Mouse (Mus musculus) 3134 (cell line): ENCODE data around the gene Ptrh1.
A peak's percentile ranks its signal among the peaks of the same experiment; 100 is the strongest.

ENCODE experiments used
- DNase-seq: peaks from one replicate; pipeline ENCODE4 v3.0.0-alpha.2; 2011; ENCODE audit warnings: low spot score; ENCODE audit not compliant: insufficient read length; ENCODE audit errors: extremely low read depth

The Ptrh1 gene

DNA sequence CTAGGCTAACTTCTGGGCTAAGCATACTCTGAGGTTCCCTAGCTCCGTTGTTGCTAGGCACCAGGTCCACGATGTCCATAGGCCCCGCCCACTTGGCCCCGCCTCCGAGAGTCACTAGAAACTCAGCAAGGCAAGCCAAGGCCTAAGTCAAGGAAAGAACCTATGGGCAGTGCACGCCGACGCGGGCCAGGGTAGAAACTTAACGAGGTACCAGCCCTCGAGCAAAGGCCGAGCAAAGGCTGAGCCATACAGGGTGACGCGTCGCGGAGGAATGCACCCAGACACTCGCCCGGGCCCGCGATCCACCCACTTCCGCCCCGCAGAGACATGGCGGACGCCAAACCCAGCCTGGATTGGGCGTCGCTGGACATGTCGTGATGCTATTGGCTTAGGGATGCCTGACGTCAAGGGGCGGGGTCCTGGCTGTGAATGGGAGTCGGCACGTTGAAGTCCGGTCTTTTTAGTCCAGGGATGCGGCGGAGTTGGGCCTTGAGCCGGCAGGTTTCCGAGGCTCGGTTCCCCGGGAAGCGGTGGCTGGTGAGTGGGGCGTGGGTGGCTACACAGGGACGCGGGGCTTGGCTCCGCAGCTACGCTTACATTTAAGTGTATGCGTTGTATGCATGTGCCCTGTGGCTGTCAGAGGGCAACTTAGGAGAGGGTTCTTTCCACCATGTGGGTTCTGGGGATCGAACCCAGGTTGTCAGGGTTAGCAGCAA, at the start of gene Ptrh1, which contains the start of gene Ttc16:
Ptrh1 (plus strand) TSS at position 428 of the 716 bp plus-strand sequence.
Ttc16 (minus strand) TSS at position 275 of the 716 bp plus-strand sequence.
- DNase-seq, result peak; percentile 99

DNA sequence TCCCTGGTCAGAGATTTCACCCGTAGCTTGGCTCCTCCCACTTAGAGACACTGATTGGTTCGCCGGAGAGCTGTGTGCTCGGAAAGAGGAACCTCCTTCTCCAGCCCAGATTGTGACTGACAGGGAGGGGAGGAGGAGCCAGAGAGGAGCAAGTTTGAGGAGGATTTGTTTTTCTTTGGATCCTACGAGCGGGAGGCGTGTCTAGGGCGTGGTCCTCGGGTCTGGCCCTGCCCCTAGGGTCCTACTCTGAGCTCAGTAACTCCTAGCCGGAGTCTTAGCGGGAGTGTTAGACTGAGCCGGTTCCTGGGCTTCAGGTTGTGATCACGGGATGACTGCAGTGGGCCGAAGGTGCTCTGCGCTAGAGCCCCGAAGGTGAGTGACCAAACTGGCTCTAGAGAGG, 48.2 kb upstream of the Ptrh1 start:
- DNase-seq, result peak; percentile 85

DNA sequence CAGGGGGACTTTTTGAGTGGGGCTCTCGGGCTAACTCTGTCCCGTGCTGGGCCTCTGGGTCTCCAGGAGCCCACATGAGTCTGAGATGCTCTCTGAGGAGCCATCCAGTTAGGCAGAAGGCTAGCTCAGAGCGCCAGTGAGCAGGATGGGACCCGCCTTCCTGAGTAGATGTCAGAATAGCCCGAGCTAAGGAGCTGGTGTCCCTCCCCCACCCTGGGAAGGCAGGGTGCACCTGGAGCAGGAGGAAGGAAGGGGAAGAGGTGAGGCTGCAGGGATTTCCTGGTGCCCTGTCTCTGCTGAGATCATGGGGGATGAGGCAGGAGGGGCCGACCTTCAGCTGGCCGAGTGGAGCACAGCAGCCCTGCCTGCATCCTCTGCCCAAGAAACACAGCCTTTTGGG, 47.1 kb upstream of the Ptrh1 start:
- no peak for DNase-seq

DNA sequence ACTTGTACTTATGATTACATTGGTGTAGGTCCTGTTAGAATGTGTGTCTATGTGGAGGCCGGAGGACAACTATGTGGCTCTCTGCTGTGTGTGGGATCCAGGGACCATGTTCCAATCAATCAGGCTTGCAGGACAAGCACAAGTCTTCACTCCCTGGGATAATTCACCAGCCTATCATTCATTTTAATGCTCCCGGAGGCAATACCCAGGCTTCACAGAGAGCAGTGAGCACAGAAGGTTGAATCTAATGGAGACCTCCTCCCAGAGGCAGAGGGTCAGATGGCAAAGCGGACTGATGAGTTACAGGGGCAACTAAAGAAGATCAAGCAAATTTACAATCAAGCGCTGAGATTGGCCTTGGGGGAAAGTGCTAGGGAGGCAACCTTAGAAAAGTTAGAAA, 46.0 kb upstream of the Ptrh1 start:
- no peak for DNase-seq

DNA sequence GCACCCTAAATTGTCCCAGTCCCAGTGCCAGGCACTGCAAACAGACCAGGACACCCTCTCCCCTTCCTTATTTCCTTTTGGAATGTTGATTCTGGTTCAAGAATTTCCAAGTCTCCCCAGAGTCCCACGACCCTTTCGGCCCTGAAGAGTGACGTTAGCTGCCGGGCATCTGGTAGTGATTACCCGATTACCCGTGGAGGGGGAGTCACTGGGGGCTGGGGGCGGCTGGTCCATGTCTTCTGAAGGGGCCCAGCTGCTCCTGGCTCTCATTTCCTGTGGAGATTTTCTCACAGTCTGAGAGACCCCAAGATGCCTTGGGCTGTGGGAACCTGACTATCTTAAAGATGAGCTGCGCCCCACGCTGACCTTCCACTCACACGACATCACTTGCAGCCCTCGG, 44.7 kb upstream of the Ptrh1 start:
- no peak for DNase-seq

DNA sequence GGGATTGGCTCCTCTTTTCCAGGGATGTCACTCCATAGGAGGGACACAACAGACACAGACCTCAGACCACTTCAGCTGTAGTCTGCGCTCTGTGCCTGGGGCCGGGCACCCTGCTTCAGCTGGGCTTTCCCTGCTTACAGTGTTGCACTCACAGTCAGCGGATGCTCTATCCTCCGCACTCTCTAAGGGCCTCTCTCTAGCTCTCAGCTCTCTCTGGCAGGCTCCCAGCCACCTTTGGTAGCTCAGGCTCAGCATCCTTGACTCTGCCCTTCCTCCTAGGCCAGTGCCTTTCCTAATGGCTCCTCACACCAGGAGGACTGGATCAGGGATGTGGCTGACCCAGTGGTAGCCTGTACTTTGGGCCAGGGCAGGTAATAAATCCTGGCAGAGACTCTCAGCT, 43.7 kb upstream of the Ptrh1 start:
- no peak for DNase-seq

DNA sequence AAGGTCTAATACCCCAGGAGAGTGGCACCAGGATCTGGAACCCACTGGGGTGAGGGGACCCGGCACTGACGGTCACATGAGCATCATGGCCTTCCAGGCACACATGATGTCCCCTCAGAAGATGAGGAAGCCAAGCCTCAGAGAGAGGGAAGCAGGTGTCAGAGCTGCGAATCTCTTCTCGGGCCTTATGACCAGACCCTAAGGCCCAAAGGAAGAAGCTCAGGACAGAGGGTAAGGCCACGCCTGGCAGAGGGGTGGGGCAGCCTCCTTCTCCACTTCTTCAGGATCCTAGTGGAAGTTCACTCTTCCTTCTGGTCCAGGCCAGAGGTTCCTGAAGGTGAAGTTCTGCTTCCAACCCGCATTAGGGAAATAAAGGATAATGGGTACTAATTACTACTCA, 42.9 kb upstream of the Ptrh1 start:
- no peak for DNase-seq

DNA sequence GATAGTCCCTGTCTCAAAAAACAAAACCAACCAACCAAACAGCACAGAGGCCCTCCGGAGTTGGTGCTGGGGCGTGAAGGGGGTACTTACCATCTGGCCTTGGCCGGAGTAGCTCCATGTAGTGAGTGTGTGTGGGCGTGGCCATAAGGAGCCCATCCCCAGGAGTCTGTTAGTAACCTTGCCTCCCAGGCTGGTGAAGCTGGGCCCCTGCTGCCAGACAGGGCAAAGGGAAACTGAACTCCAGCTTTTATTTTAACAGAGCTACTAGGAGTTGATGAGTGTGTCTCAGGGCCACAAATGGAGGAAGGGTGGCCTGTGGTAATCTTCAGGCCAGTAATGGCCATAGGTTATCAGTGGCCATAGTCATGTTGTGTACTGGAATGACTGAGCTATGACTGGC, 41.1 kb upstream of the Ptrh1 start:
- DNase-seq, result no peak

DNA sequence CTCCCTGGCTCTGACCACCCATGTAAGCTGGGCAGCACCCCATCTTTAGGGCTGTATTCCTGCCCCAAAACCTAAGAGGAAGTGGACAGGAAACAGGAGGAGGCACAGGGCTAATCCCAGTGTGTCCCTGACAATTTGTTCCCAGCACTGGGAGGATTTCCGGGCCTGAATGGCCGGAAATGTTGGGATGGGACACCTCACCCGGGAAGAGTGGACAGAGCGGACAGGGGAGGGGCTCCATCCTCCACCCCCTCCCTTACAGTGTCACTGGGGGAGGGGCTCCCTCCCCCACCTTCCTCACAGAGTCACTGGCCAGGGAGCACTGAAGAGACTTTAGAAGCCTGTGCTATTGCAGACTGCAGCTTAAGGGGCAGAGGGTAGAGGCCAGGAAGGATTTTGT, 40.7 kb upstream of the Ptrh1 start:
- no peak for DNase-seq

DNA sequence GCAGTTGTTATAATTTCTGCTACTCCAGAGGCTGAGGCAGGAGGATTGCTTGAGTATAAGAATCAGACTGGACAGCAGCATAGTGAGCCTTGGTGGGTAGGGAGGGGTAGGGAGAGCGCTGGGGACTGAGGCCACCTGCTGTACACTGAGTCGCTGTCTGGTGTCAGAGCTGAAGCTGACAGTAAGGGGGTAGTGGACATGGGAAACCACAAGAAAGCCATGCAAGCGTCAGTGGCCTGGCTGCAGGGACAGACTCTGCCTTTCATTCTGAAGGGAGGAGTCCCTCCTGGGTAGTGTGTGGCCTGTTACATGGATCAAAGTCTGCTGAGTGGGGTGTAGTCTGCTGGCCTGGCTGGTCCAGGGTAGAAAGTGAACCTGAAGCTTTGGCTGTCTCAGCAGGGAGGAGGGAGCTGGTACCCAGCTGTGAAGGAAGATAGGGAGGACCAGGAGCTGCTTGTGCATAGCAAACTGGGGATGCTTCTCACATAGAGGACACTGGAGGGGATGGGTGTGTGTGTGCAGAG, 39.2 kb upstream of the Ptrh1 start:
- DNase-seq, result no peak

DNA sequence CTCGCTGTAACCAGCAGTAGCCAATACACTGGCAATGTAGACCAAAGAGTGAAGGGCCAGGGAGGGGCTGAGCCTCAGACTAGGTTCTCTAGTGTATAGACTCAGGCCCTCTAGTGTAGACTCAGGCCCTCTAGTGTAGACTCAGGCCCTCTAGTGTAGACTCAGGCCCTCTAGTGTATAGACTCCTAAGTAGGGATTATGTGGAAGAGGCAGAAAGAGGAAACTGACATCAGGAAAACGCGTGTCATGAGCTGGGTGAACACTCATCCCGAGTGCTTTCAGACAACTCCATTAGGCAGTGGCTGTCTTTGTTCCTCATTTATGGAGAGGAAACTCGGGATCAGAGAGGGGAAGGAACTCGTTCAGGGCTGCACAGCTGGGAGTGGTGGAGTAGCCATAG, 38.6 kb upstream of the Ptrh1 start:
- DNase-seq, result no peak

DNA sequence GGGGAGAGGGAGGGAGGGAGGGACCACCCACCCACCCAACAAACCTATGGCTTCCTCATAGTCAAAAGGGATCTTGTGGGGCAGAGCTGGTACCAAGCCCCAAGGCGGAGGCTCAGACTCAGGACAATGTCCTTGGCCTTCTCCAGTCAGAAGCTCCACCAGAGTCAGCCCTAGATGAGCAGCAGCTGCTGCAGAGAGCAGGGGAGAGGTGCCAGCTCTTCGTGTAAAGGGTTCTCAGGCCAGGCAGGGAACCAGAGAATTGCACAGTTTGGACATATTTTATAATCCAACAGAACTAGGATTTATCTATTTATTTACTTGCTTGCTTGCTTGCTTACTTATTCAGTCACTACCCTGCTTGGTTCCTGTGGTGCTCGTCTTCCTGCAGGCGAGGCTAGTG, 36.3 kb upstream of the Ptrh1 start:
- DNase-seq, result no peak

DNA sequence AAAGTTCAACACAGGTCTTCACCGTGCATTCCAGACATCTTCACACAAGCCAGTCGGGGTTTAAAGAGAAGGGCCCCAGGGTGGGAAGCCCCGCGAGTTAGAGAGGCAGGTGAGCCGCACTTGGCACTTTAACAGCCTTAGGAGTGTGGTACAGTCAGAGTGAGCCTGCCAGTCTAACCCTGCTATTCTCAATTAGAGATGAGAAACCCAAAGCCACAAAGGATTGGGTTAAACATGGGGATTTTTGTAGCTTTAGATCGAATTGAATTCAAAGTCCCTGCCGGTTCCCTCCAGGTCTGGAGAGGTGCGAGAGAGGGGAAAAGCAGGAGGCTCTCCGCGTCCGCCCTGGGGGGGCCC, 34.7 kb upstream of the Ptrh1 start, which contains the start of gene 6330409D20Rik:
6330409D20Rik (minus strand) TSS at position 101 of the 357 bp plus-strand sequence.
- no peak for DNase-seq

DNA sequence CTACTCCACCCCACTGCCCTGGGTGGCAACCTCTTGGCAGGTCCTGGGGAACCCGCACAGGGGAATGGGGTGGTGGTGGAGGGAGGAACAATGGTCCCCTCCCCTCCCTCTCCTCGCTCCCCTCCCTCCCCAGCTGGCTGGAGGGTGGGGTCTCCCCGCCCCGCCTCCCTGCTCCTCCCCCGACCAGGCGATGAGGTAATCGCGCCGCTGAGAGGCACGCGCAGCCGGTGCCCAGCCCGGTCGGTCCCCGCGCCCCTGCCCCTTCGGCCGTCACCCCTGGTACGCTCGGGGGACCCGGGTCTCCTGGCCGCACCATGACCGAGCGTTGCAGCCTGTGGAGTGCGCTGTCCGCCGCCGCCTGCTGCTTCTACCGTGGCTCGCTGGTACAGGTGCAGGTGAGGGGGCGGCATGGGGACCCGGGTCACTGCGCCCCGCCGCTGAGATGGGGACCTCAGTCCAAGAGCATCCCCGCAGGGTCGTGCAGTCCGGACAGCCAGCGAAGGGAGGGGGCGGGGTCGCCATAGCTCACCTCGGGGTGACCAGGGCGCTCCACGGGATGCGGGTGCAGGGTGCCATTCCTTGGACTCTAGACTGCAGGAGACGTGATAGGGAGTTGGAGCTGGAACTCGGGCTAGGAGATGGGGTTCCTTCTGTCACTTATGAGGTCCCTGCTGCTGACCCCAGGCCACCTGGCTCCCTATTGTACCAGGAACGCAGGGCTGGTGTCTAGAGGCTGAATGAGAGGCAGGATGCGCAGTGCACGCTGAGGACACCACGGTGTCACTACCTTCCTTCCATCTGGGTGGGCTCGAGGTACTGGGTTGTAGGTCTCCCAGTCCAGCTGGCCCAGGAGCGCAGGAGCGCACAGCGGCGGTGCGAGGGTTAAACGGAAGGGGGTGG, 34.1 kb upstream of the Ptrh1 start:
- DNase-seq, result no peak

DNA sequence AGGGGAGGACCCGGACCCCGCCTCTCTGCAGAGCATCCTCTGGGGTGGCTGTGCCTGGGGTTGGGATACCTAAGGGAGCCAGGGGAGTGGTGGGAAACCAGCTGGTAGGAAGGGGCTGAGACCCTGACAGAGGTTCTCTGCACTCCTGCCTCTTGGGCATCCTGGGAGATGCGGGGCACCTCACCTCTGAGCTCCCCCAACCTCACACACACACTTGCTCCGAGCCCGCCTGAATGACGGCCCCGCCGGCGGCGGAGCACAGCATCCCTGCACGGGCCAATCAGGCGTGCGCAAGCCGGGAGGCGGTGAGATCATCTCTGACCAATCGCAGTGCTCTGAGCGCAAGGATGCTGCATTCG, 33.4 kb upstream of the Ptrh1 start:
- no peak for DNase-seq

DNA sequence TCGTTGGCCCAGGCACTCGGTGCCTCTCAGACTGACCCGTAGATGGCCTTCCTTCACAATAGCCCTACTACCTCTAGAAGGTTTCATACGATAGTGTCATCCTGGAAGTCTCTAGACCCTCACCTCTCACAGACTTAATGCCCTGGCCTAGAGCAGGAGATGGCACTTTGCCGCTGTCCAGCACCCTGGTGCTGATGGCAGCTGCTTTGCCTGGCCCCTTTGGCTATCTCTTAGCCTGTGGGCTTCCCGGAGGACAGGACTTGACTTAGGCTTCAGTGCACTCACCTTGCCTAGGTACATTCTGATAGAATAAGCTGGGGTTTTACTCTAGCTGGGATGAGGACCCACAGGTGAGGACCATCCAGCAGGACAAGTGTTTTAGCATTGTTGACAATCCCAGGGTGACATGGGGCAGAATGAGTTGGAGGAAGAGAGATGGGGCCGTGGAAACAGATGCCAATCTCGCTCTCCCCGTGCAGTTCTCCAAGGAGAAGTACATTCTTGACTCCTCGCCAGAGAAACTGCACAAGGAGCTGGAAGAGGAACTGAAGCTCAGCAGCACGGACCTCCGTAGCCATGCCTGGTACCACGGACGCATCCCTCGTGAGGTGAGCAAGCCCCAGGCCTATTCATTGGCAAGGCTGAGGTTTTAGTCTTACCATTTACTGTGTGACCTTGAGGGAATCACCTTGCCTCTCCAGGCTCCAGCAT, 31.2 kb upstream of the Ptrh1 start:
- DNase-seq, result no peak

DNA sequence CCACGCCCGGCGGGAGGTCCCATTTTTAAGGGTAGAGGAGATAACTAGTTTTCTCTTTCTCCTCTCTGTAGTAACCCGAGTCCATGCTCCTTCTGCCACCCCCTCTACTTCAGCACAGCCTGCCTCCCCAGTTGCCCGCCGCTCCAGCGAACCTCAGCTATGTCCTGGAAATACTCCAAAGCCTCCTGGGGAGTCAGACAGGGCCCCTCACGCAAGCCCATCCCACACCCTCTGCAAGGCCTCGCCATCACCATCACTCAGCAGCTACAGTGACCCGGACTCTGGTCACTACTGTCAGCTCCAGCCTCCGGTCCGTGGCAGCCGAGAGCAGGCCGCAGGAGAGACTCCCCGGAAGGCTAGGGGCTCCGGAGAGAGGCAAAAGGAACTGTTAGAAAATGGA, 26.5 kb upstream of the Ptrh1 start:
- no peak for DNase-seq

DNA sequence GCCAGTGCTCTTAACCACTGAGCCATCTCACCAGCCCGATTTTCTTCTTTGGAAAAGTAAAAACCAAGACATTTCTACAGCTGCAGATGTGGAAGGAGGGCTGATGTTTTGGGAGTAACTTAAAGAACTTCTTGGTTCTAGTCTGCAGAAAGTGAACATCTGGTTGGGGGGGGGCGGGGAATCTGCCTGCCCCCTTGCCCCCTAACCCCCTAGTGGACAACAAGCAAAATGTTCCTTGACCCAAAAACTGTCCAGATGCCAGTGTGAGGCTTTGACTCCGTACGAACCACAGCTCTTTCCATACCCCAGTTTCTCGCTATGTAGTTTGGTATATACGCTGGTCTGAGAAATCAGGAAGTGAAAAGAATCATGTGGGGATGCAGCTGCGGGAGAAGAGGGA, 25.4 kb upstream of the Ptrh1 start:
- no peak for DNase-seq

DNA sequence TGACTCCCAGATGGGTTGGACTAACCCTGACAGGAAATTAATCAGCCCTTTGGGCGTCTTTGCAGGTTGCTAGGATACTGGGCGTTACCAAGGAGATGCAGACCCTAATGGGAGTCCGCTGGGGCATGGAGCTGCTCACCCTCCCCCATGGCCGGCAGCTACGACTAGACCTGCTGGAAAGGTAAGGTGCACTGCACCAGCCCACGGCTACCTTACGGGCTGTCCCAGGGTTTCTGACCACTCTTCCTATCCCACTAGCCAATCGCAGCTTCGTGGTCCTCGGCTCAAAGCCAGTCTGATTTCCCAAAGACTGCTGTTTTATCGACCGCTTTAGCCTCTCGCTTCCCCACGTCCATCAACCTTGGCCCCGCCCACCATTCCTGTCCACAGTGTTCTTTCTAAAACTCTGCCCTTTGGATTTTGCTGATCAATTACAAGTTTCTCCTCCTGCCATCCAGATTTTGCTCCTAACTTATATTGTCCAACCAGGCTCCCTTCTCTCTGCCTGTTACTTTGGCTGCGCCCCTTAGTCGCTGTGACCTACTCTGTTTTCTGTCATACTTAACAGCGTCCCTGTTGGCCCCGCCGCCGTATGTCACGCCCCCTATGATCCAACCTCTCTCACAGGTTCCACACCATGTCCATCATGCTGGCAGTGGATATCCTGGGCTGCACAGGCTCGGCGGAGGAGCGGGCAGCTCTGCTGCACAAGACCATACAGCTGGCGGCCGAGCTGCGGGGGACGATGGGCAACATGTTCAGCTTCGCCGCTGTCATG, 24.5 kb upstream of the Ptrh1 start:
- DNase-seq, result peak; percentile 85

DNA sequence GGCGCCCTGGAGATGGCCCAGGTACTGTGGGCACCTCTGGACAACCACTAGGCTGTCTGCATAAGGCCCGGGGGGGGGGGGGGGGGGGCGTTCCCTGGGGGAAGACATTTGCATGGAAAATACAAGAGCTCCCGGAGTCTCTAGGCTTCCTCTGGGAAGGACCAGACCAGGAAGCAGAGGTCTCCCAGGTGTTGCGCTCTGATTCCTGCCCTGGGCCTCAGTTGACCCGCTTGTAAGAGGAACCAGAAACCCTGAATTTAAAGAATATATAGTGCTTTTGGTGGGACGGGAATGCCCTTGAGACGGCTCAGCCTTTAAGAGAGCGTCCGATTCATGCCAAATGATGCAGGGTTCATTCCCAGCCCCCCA, 23.9 kb upstream of the Ptrh1 start:
- no peak for DNase-seq

DNA sequence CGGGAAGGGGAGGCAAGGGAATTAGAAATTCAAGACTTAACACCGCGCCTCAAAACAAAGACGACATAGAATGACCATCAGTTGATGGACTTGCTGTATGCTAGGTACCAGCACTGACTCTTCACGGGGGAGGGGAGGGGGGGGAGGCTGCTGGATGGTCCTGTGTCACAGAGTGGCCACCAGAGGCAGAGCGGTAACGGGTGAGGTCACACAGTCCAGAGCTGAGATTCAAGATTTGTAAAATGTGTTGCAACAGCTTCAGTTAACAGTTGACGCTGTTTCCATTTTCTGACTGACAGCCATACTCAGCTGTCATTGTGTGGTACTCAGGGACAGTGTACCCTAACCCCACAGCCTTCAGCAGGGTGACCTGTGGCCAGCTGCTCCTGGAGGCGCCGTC, 23.4 kb upstream of the Ptrh1 start:
- DNase-seq, result no peak
